Mouse (Mus musculus) heart, embryonic 11.5 days (tissue): ENCODE results near the gene Fam155a. TPM values are rescaled to one million over a fixed set of nuclear protein-coding genes. Genes with fewer than 3 reads are reported as not detected.

Experiments used
- ATAC-seq: fragments of 200-750 bp; cut with Nextera tagmentation; replicated peaks from 2 replicates; pipeline ENCODE4 v1.8.0; 2017; ENCODE audit warnings: moderate library complexity; ENCODE audit not compliant: insufficient number of reproducible peaks, low FRiP score, low TSS enrichment
- H3K27ac ChIP-seq: fragments of 300-500 bp; sonication (generic); 2 replicates; pipeline ENCODE4 v1.5.1; 2014; ENCODE audit warnings: mild to moderate bottlenecking, low read depth, low read length
- H3K27me3 ChIP-seq: fragments of 300-500 bp; sonication (generic); 2 replicates; pipeline ENCODE4 v1.6.1; 2014; ENCODE audit warnings: mild to moderate bottlenecking, low read length, mixed read lengths; ENCODE audit not compliant: control insufficient read depth, insufficient read depth
- H3K36me3 ChIP-seq: fragments of 300-500 bp; sonication (generic); 2 replicates; pipeline ENCODE4 v1.6.1; 2014; ENCODE audit warnings: mild to moderate bottlenecking, low read length, moderate library complexity, mixed read lengths; ENCODE audit not compliant: control insufficient read depth, insufficient read depth
- H3K4me1 ChIP-seq: fragments of 300-500 bp; sonication (generic); 2 replicates; pipeline ENCODE4 v1.6.1; 2014; ENCODE audit warnings: low read length; ENCODE audit not compliant: control insufficient read depth, insufficient read depth
- H3K4me2 ChIP-seq: fragments of 300-500 bp; sonication (generic); 2 replicates; pipeline ENCODE4 v1.6.1; 2014; ENCODE audit warnings: mild to moderate bottlenecking, moderate library complexity
- H3K4me3 ChIP-seq: fragments of 300-500 bp; sonication (generic); 2 replicates; pipeline ENCODE4 v1.5.1; 2014; ENCODE audit warnings: low read depth, low read length
- H3K9ac ChIP-seq: fragments of 300-500 bp; sonication (generic); 2 replicates; pipeline ENCODE4 v1.6.1; 2014; ENCODE audit warnings: mild to moderate bottlenecking, low read depth, low read length, moderate library complexity
- H3K9me3 ChIP-seq: fragments of 300-500 bp; sonication (generic); replicated peaks from 2 replicates; pipeline ENCODE4 v1.6.1; 2016; ENCODE audit warnings: low read length; ENCODE audit not compliant: control insufficient read depth
- WGBS: fragments of 180-500 bp; shearing (Covaris S2); extraction: QIAGEN DNeasy Blood & Tissue Kit; methylation state at CpG from one replicate; pipeline ENCODE4 v1.1.7; 2014; ENCODE audit not compliant: insufficient replicate concordance; 5-methylcytosine and 5-hydroxymethylcytosine counted together
- polyA plus RNA-seq: library from polyadenylated mRNA; unstranded; fragments of >200 nt; fragmentation: Nextera tagmentation; extraction: Ambion mirVana; gene quantifications from 2 replicates; pipeline ENCODE4 v1.2.1, GENCODE M21; 2014

The Fam155a gene
- polyA plus RNA-seq, 1 experiment from 2014 or later: 0.59 TPM

DNA sequence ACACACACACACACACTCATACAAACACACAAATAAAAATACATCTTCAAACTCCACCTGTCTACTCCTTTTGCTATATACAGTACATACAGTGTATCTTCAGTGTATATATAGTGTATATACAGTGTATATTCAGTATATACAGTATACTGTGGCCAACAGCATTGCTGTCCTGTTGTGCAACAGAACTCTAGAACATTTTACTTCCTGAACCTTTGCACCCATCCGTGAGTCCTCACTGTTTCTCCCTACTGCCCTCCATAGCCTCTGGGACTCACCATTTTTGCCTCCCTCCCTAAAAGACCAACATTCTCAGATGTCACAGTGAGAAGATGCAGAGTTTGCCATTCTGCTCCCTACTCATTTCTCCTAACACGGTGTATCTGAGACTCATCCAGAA lies 347.8 kb downstream of the Fam155a start:
- 59% methylated on average over 2 of the region's 2 CpGs for WGBS
- Histone ChIP-seq H3K4me2 (no peak overlapping the region), H3K4me3 (no peak overlapping the region), H3K4me1 (0 out of 2 replicates have a peak, but pooled peaks cover 2% of the 10 kb centered on the region), H3K9me3 (no peaks in the 10 kb centered on the region), H3K9ac (no peak overlapping the region), H3K27ac (no peak overlapping the region), H3K27me3 (no peaks in the 10 kb centered on the region), H3K36me3 (no peaks in the 10 kb centered on the region)
- no peak for ATAC-seq

DNA sequence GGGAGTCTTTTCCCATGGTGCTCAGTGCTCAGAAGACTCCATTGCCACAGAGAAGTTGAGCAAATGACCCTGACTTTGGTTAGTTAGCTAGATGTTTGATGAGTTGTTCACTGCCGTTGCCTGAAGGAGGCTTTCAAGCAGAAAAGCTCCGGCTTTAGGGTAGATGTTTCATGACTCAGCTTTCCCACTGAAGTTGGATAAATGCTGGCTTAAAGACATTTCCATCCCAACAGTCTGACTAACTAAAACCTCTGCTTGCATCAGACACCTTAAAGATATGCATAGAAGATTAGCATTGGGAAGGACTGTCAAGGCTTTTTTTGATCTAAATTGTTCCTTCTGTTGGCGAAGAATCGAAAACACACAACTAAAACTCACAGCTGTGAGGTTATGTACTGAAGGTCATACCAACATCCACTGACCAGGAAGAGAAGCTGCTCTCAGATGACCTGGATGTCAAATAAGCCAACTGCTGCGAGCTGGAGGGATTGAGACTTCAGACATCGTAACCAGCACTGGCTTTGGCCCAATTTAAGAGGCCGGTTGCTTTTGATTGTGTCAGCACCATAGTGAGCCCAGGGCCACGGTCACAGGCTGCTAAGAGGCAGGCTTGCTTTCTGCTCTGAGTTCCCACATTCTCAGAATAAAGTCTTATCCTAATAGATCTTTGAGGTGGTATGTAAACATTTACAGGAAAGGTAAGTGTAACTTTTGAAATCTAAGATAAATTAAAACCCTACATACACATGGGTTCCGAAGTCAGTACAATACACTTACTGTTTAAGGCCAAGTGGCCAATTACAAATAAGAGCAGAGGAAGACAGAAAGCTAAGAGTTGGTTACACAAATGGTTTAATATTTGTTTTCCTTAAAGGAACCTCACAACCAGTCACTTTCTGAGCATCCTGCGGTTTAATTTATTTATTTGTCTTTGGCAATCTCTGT lies 351.8 kb downstream of the Fam155a start:
- WGBS: 69% methylated on average over 10 of the region's 10 CpGs
- Histone ChIP-seq H3K36me3 (no peaks in the 10 kb centered on the region), H3K4me3 (no peak overlapping the region), H3K27me3 (no peaks in the 10 kb centered on the region), H3K9me3 (no peaks in the 10 kb centered on the region), H3K9ac (no peak overlapping the region), H3K4me2 (no peak overlapping the region), H3K27ac (no peak overlapping the region), H3K4me1 (0 out of 2 replicates have a peak, but pooled peaks cover 2% of the 10 kb centered on the region)
- no peak for ATAC-seq

DNA sequence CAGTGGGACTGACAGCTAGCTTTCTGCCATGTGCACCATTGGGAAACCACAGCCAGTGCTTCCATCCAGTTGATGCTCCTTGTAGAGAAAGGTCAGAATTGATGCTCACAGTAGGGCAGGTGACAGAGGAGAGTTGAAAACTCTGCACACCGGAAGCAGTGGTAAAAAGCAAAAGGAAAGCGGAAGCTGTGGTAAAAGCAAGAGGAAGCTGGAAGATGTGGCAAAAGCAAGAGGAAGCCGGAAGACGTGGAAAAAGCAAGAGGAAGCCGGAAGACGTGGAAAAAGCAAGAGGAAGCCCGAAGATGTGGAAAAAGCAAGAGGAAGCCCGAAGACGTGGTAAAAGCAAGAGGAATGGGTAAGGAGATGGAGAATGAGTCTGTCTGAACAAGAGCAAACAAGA lies 354.8 kb downstream of the Fam155a start:
- WGBS: 77% methylated on average over 9 of the region's 9 CpGs
- ATAC-seq: no peak
- H3K4me1 ChIP-seq: 0 out of 2 replicates have a peak, but pooled peaks cover 2% of the 10 kb centered on the region

DNA sequence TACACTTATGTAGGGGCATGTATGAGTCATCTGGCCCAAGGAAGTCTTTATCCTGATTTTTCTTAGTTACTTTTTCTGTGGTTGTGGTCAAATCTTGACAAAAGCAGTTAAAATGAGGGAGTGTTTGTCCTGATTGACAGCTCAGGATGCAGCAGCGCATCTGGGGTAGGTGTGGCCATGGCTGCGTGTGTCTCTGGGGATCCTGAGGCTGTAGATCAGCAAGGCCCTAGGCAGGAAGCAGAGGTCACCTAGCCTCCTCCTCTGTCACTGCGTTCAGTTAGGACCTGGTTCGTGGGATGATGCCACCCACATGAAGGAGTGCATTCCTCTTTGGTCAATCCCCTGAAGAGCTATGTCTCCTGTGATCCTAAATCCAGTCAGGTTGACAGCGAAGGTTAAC lies 362.5 kb downstream of the Fam155a start:
- no peak for ATAC-seq
- Histone ChIP-seq H3K36me3 (no peaks in the 10 kb centered on the region), H3K9me3 (no peaks in the 10 kb centered on the region), H3K27ac (no peak overlapping the region), H3K4me1 (no peaks in the 10 kb centered on the region), H3K9ac (no peak overlapping the region), H3K27me3 (no peaks in the 10 kb centered on the region), H3K4me3 (no peak overlapping the region), H3K4me2 (no peak overlapping the region)
- WGBS: 46% methylated on average over 5 of the region's 5 CpGs

More for the DNA sequence above, 354.8 kb downstream of the Fam155a start:
- H3K9ac ChIP-seq: no peak overlapping the region
- no peaks in the 10 kb centered on the region for H3K36me3 ChIP-seq
- no peak overlapping the region for H3K27ac ChIP-seq
- H3K9me3 ChIP-seq: no peaks in the 10 kb centered on the region
- H3K27me3 ChIP-seq: no peaks in the 10 kb centered on the region
- H3K4me2 ChIP-seq: no peak overlapping the region
- H3K4me3 ChIP-seq: no peak overlapping the region

DNA sequence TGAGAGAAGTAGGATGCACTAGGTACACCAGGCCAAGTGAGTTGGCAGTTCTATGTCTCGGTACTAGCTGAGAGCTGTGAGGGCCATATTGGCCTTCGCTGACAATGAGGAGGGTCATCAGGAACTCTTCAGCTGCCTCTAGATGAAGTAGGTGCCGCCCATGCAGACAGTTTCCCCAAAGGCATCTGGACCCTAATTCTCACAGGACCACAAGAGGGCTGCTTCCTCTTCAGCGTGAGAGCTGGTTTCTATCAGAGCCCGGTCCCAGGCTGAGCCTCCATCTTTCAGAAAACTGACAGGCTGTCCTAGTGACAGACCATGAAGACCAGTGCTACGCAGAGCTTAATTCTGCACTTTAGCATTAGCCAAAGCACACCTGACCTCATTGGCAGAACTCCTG lies 364.8 kb downstream of the Fam155a start:
- 77% methylated on average over 6 of the region's 6 CpGs for WGBS
- no peaks in the 10 kb centered on the region for H3K4me1 ChIP-seq
- no peak overlapping the region for H3K4me3 ChIP-seq
- no peak overlapping the region for H3K9ac ChIP-seq
- no peak overlapping the region for H3K4me2 ChIP-seq
- no peaks in the 10 kb centered on the region for H3K27me3 ChIP-seq
- H3K27ac ChIP-seq: no peak overlapping the region
- H3K9me3 ChIP-seq: no peaks in the 10 kb centered on the region
- H3K36me3 ChIP-seq: no peaks in the 10 kb centered on the region
- no peak for ATAC-seq

DNA sequence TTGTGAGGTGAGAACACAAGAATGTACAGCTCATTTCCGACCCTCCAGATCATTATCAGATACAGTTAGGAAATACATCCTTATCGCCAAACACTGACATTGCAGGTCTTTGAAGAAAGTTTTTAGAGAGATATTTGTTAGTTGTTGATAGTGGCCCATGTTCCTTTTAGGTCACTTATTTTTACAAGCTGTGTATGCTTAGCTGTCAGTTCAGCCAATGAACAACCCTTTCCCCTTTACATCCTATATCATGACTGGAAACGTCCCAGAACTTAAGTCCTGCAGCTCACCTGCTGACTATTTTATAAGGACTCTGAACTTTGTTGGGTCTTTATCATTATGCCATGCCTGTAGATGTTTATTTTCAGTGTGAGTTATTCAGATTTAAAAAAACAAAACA lies 366.3 kb downstream of the Fam155a start:
- Histone ChIP-seq H3K36me3 (no peaks in the 10 kb centered on the region), H3K4me3 (no peak overlapping the region), H3K27me3 (no peaks in the 10 kb centered on the region), H3K9ac (no peak overlapping the region), H3K4me2 (no peak overlapping the region), H3K4me1 (no peaks in the 10 kb centered on the region), H3K27ac (no peak overlapping the region), H3K9me3 (no peaks in the 10 kb centered on the region)
- no peak for ATAC-seq
- 44% methylated on average over 3 of the region's 3 CpGs for WGBS

DNA sequence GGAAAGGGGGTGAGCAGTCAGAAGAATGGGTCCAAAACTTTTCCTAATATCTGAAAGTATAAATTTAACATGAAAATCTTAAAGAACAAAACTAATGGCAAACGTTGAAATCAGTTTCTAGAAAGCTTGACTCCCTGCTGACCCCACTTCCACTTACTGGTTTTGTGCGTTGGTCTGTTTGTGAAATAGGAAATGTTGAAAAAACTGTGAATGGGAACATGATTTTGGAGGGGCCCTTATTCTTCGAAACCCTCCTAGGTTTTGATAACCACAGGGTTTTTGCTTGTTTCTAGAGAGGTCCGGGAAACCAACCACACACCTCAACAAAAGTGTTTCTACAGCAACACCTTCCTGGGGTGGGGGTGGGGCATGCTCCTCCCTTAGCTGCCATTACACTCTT lies 368.6 kb downstream of the Fam155a start:
- no peak for ATAC-seq

DNA sequence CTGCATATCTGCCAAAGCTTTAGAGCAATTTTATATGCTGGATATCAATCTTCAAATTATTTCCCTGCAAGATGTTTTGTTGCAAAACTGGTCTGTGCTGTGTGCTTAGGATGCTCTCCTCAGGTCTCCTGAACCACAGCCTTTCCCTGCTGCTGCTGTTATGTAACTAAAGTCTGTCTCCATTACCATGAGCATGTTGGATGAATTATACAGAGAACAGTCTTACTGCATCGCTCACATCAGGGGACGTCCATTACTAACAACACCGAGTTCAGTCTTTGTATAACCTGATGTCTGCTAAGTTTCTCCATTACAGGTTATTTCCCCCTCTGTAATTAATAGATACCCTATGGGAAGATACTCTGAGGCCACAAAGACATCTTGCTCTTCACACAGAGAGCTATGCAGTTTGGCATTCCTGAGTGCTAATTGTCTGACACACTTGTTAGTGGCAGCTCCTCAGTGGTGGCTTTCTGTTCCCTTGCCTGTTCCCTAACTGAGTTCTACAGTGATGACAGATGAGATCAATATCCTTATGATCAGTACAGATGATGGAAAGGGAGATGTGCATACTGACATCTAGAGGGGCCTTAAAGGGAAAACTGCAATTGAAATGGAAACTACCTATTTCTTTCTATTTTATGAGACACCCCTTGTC lies 372.2 kb downstream of the Fam155a start:
- H3K4me2 ChIP-seq: no peak overlapping the region
- no peak overlapping the region for H3K9ac ChIP-seq
- H3K27me3 ChIP-seq: no peaks in the 10 kb centered on the region
- H3K4me3 ChIP-seq: no peak overlapping the region
- ATAC-seq: no peak
- H3K9me3 ChIP-seq: no peaks in the 10 kb centered on the region
- no peaks in the 10 kb centered on the region for H3K4me1 ChIP-seq
- 82% methylated on average over 3 of the region's 3 CpGs for WGBS
- H3K36me3 ChIP-seq: no peaks in the 10 kb centered on the region
- no peak overlapping the region for H3K27ac ChIP-seq

More for the DNA sequence above, 368.6 kb downstream of the Fam155a start:
- Histone ChIP-seq H3K36me3 (no peaks in the 10 kb centered on the region), H3K27ac (no peak overlapping the region), H3K9ac (no peak overlapping the region), H3K4me1 (no peaks in the 10 kb centered on the region), H3K4me3 (no peak overlapping the region), H3K27me3 (no peaks in the 10 kb centered on the region), H3K9me3 (no peaks in the 10 kb centered on the region), H3K4me2 (no peak overlapping the region)
- 55% methylated on average over 4 of the region's 4 CpGs for WGBS
